Mouse (Mus musculus) limb, embryonic 11.5 days (tissue): ENCODE measurements around the gene Col6a1. TPM values are rescaled to one million over a fixed set of nuclear protein-coding genes. Genes with fewer than 3 reads are reported as not detected.

ENCODE experiments used
- ATAC-seq: fragments of 200-750 bp; cut with Nextera tagmentation; 2 replicates; pipeline ENCODE4 v1.8.0; 2017; ENCODE audit warnings: low read depth; ENCODE audit not compliant: insufficient number of reproducible peaks, low FRiP score, low TSS enrichment
- DNase-seq: peaks from one replicate; pipeline ENCODE4 v3.0.0-alpha.2; 2015; ENCODE audit warnings: low spot score
- H3K27ac ChIP-seq: fragments of 300-500 bp; sonication (generic); replicated peaks from 2 replicates; pipeline ENCODE4 v1.5.1; 2014; ENCODE audit warnings: low read depth, mild to moderate bottlenecking, low read length
- H3K27me3 ChIP-seq: fragments of 300-500 bp; sonication (generic); 2 replicates; pipeline ENCODE4 v1.6.1; 2014; ENCODE audit warnings: mild to moderate bottlenecking, low read length, mixed read lengths; ENCODE audit not compliant: control insufficient read depth, insufficient read depth
- H3K36me3 ChIP-seq: fragments of 300-500 bp; sonication (generic); 2 replicates; pipeline ENCODE4 v1.6.1; 2014; ENCODE audit warnings: mild to moderate bottlenecking, low read length, moderate library complexity, mixed read lengths; ENCODE audit not compliant: control insufficient read depth, insufficient read depth
- H3K4me1 ChIP-seq: fragments of 300-500 bp; sonication (generic); 2 replicates; pipeline ENCODE4 v1.6.1; 2014; ENCODE audit warnings: low read length, mixed read lengths; ENCODE audit not compliant: control insufficient read depth, insufficient read depth
- H3K4me2 ChIP-seq: fragments of 300-500 bp; sonication (generic); 2 replicates; pipeline ENCODE4 v1.6.1; 2014; ENCODE audit warnings: low read depth, mild to moderate bottlenecking, moderate library complexity; ENCODE audit not compliant: severe bottlenecking
- H3K4me3 ChIP-seq: fragments of 300-500 bp; sonication (generic); 2 replicates; pipeline ENCODE4 v1.5.1; 2014; ENCODE audit warnings: low read depth, low read length
- H3K9ac ChIP-seq: fragments of 300-500 bp; sonication (generic); 2 replicates; pipeline ENCODE4 v1.6.1; 2014; ENCODE audit warnings: mild to moderate bottlenecking, low read length
- H3K9me3 ChIP-seq: fragments of 300-500 bp; sonication (generic); 2 replicates; pipeline ENCODE4 v1.6.1; 2016; ENCODE audit warnings: low read length; ENCODE audit not compliant: control insufficient read depth
- WGBS: fragments of 180-500 bp; shearing (Covaris S2); extraction: QIAGEN DNeasy Blood & Tissue Kit; methylation state at CpG from one replicate; pipeline ENCODE4 v1.1.7; 2014; 5-methylcytosine and 5-hydroxymethylcytosine counted together
- polyA plus RNA-seq: library from polyadenylated mRNA; unstranded; fragments of >200 nt; fragmentation: Nextera tagmentation; extraction: Ambion mirVana; gene quantifications from 2 replicates; pipeline ENCODE4 v1.2.1, GENCODE M21; 2014

The Col6a1 gene
- polyA plus RNA-seq, 1 experiment from 2014 or later: 9.7 TPM

- H3K4me1 ChIP-seq: no peaks in the 10 kb centered on the region
- no peaks in the 10 kb centered on the region for H3K27me3 ChIP-seq
- no peak overlapping the region for H3K9ac ChIP-seq
- H3K4me2 ChIP-seq: no peak overlapping the region
- no peak overlapping the region for H3K27ac ChIP-seq
- WGBS: 72% methylated on average over 3 of the region's 3 CpGs
- no peaks in the 10 kb centered on the region for H3K36me3 ChIP-seq
- no peak overlapping the region for H3K4me3 ChIP-seq
- DNase-seq: no peak
- ATAC-seq: no peak
- no peaks in the 10 kb centered on the region for H3K9me3 ChIP-seq
Observed at GRCm38 (mm10) chr10:76681882-76682281, 44.1 kb downstream of the Col6a1 start.

GRCm38 (mm10) chr10:76680758-76681650 is 45.0 kb downstream of the Col6a1 start:
- no peak overlapping the region for H3K4me2 ChIP-seq
- H3K9me3 ChIP-seq: no peaks in the 10 kb centered on the region
- ATAC-seq: no peak
- H3K9ac ChIP-seq: no peak overlapping the region
- H3K4me1 ChIP-seq: no peaks in the 10 kb centered on the region
- DNase-seq: no peak
- no peak overlapping the region for H3K4me3 ChIP-seq
- no peak overlapping the region for H3K27ac ChIP-seq
- no peaks in the 10 kb centered on the region for H3K27me3 ChIP-seq
- WGBS: 88% methylated on average over 6 of the region's 6 CpGs
- H3K36me3 ChIP-seq: no peaks in the 10 kb centered on the region

GRCm38 (mm10) chr10:76678122-76678521 is 47.8 kb downstream of the Col6a1 start:
- 72% methylated on average over 7 of the region's 7 CpGs for WGBS
- H3K4me1 ChIP-seq: no peaks in the 10 kb centered on the region
- no peak overlapping the region for H3K4me2 ChIP-seq
- H3K4me3 ChIP-seq: no peak overlapping the region
- no peak for DNase-seq
- ATAC-seq: no peak
- H3K9ac ChIP-seq: no peak overlapping the region
- no peak overlapping the region for H3K27ac ChIP-seq
- no peaks in the 10 kb centered on the region for H3K36me3 ChIP-seq
- H3K9me3 ChIP-seq: no peaks in the 10 kb centered on the region
- H3K27me3 ChIP-seq: no peaks in the 10 kb centered on the region

GRCm38 (mm10) chr10:76675268-76675667 is 50.7 kb downstream of the Col6a1 start:
- Histone ChIP-seq H3K27ac (no peak overlapping the region), H3K4me1 (no peaks in the 10 kb centered on the region), H3K36me3 (no peaks in the 10 kb centered on the region), H3K4me2 (no peak overlapping the region), H3K27me3 (no peaks in the 10 kb centered on the region), H3K9me3 (no peaks in the 10 kb centered on the region), H3K9ac (no peak overlapping the region), H3K4me3 (no peak overlapping the region)
- ATAC-seq (no peak), DNase-seq (no peak)
- 85% methylated on average over 2 of the region's 2 CpGs for WGBS

- Histone ChIP-seq H3K4me1 (no peaks in the 10 kb centered on the region), H3K4me3 (no peak overlapping the region), H3K4me2 (no peak overlapping the region), H3K36me3 (no peaks in the 10 kb centered on the region), H3K9ac (no peak overlapping the region), H3K27me3 (no peaks in the 10 kb centered on the region), H3K9me3 (no peaks in the 10 kb centered on the region), H3K27ac (no peak overlapping the region)
- ATAC-seq (no peak), DNase-seq (no peak)
- 89% methylated on average over 6 of the region's 6 CpGs for WGBS
Observed at GRCm38 (mm10) chr10:76674581-76674980, 51.4 kb downstream of the Col6a1 start.

- DNase-seq (no peak), ATAC-seq (no peak)
- H3K9me3 ChIP-seq: no peaks in the 10 kb centered on the region
- no peak overlapping the region for H3K27ac ChIP-seq
- H3K27me3 ChIP-seq: no peaks in the 10 kb centered on the region
- H3K36me3 ChIP-seq: no peaks in the 10 kb centered on the region
- no peak overlapping the region for H3K4me2 ChIP-seq
- WGBS: 86% methylated on average over 9 of the region's 9 CpGs
- no peak overlapping the region for H3K4me3 ChIP-seq
- H3K4me1 ChIP-seq: no peaks in the 10 kb centered on the region
- H3K9ac ChIP-seq: no peak overlapping the region
Observed at GRCm38 (mm10) chr10:76671939-76672338, 54.0 kb downstream of the Col6a1 start.

GRCm38 (mm10) chr10:76668947-76669284 is 57.1 kb downstream of the Col6a1 start:
- no peaks in the 10 kb centered on the region for H3K4me1 ChIP-seq
- no peak overlapping the region for H3K9ac ChIP-seq
- H3K4me2 ChIP-seq: no peak overlapping the region
- H3K36me3 ChIP-seq: no peaks in the 10 kb centered on the region
- WGBS: 74% methylated on average over 7 of the region's 7 CpGs
- H3K4me3 ChIP-seq: no peak overlapping the region
- no peak overlapping the region for H3K27ac ChIP-seq
- ATAC-seq (no peak), DNase-seq (no peak)
- no peaks in the 10 kb centered on the region for H3K27me3 ChIP-seq
- H3K9me3 ChIP-seq: no peaks in the 10 kb centered on the region

GRCm38 (mm10) chr10:76668261-76668946 is 57.6 kb downstream of the Col6a1 start:
- Histone ChIP-seq H3K9me3 (no peaks in the 10 kb centered on the region), H3K4me2 (no peak overlapping the region), H3K36me3 (no peaks in the 10 kb centered on the region), H3K4me1 (no peaks in the 10 kb centered on the region), H3K27ac (no peak overlapping the region), H3K9ac (no peak overlapping the region), H3K4me3 (no peak overlapping the region), H3K27me3 (no peaks in the 10 kb centered on the region)
- no peak for ATAC-seq
- no peak for DNase-seq
- WGBS: 90% methylated on average over 4 of the region's 4 CpGs
